Mouse (Mus musculus) gastrocnemius, adult 18-20 months (tissue): Measurements from ENCODE around the gene Cenpx. TPM values are rescaled to one million over a fixed set of nuclear protein-coding genes. Genes with fewer than 3 reads are reported as not detected.

ENCODE experiments used
- DNase-seq: peaks from one replicate; pipeline ENCODE4 v3.0.0; 2021; ENCODE audit warnings: low spot score
- total RNA-seq, 2 experiments: library from RNA; stranded (reverse); gene quantifications; 2 replicates each; pipeline ENCODE4 v1.2.3; 2021

Cenpx gene
- total RNA-seq, 2 experiments from 2014 or later = 24.2 to 32.0 TPM

DNA sequence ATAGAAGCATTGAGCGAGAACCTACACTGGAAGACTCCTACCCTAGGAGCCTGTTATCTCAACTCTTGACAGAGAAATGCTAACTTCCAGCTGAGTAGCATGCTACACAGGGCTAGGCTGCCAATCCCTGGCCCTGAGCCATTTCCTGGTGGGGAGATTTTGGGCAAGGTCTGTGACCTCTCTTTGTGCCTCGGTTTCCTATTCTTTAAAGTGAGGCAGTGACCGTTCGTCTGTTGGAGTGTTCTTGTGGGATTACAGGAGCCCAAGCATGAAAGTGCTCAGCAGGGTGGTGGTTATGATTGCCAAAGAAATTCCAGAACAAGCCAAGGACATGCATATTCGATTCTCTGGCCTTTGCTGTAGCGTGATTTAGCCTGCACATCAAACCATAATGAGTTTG, 50.8 kb downstream of the Cenpx start:
- DNase-seq = no peak

DNA sequence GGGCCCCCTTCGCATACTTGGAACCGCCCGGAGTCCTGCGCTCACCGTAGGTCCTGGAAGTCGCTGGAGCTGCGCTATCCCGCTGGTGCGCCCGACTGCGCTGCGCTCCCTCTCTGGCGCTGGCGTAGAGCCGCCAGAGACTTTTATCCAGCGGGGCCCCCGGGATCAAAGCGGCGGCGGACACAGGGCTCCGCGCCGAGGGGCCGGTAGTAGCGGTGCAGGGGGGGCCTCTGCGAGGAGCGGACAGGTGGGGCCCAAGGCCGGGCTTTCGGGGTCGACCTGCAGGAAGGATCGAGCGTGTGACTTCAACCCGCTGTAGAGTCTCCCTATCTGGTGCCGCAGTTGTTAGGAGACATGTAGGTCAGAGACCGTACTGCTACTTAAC, 52.5 kb downstream of the Cenpx start, which contains the start of gene Notum:
Gene Notum, minus strand, starts transcription at position 100 of the 385 bp plus-strand sequence.
- no peak for DNase-seq

Other genes starting within 250 kb of the Cenpx start
- 1 to 10 TPM; 4.3 to 6.2 TPM for gene Arl16, start 246.1 kb downstream of the Cenpx start, total RNA-seq
- gene Mrpl12, start 229.1 kb downstream of the Cenpx start, total RNA-seq = 100 to 1,000 TPM; 130 to 136 TPM
- 1 to 10 TPM; 3.3 to 4.5 TPM for gene Slc25a10, start 221.9 kb downstream of the Cenpx start, total RNA-seq
- gene Gcgr, start 183.0 kb downstream of the Cenpx start, total RNA-seq = under 1 TPM in 1 of 2 experiments, not detected in 1; 0.45 TPM
- 10 to 100 TPM; 18.4 to 22.7 TPM for gene Mcrip1, start 164.0 kb downstream of the Cenpx start, total RNA-seq
- gene Ppp1r27, start 162.6 kb downstream of the Cenpx start, total RNA-seq = 100 to 1,000 TPM; 140 to 577 TPM
- 100 to 1,000 TPM; 188 to 221 TPM for gene P4hb, start 140.5 kb downstream of the Cenpx start, total RNA-seq
- 10 to 100 TPM; 71.0 to 89.8 TPM for gene Arhgdia, start 132.1 kb downstream of the Cenpx start, total RNA-seq
- gene Alyref, start 115.4 kb downstream of the Cenpx start, total RNA-seq = 10 to 100 TPM; 42.8 to 48.6 TPM
- gene Anapc11, start 115.3 kb downstream of the Cenpx start, total RNA-seq = 10 to 100 TPM; 45.9 to 52.1 TPM
- gene Npb, start 105.3 kb downstream of the Cenpx start, total RNA-seq = not detected
- gene Pcyt2, start 95.8 kb downstream of the Cenpx start, total RNA-seq = 10 to 100 TPM; 26.1 to 27.7 TPM
- 1 to 10 TPM; 3.6 to 4.2 TPM for gene Sirt7, start 88.5 kb downstream of the Cenpx start, total RNA-seq
- gene Mafg, start 80.1 kb downstream of the Cenpx start, total RNA-seq = 10 to 100 TPM; 50.2 to 58.8 TPM
- 1 to 10 TPM; 2.8 to 3.2 TPM for gene Pycr1, start 70.0 kb downstream of the Cenpx start, total RNA-seq
- gene Myadml2, start 65.6 kb downstream of the Cenpx start, total RNA-seq = 100 to 1,000 TPM; 124 to 137 TPM
- not detected for gene Notum, start 52.6 kb downstream of the Cenpx start, total RNA-seq
- gene Aspscr1, start 40.8 kb downstream of the Cenpx start, total RNA-seq = 10 to 100 TPM; 31.1 to 33.4 TPM
- gene Lrrc45, start 187 bp upstream of the Cenpx start, total RNA-seq = 1 to 10 TPM; 2.3 to 3.0 TPM
- 1 to 10 TPM in 1 of 2 experiments, under 1 TPM in 1; 0.95 to 1.3 TPM for gene Rac3, start 7.7 kb upstream of the Cenpx start, total RNA-seq
- 1 to 10 TPM; 8.2 to 9.6 TPM for gene Dcxr, start 13.5 kb upstream of the Cenpx start, total RNA-seq
- gene Cbr2, start 18.4 kb upstream of the Cenpx start, total RNA-seq = 10 to 100 TPM; 11.6 to 16.9 TPM
- 10 to 100 TPM; 20.4 to 22.2 TPM for gene Hmga1b, start 49.1 kb upstream of the Cenpx start, total RNA-seq
- gene Rfng, start 70.5 kb upstream of the Cenpx start, total RNA-seq = 10 to 100 TPM; 12.6 to 13.0 TPM
- gene Gps1, start 70.5 kb upstream of the Cenpx start, total RNA-seq = 10 to 100 TPM; 62.5 to 63.3 TPM
- gene Dus1l, start 82.7 kb upstream of the Cenpx start, total RNA-seq = 10 to 100 TPM; 27.6 to 28.6 TPM
- 10 to 100 TPM; 11.4 to 17.1 TPM for gene Fasn, start 110.8 kb upstream of the Cenpx start, total RNA-seq
- gene Ccdc57, start 219.1 kb upstream of the Cenpx start, total RNA-seq = 1 to 10 TPM; 3.0 to 3.5 TPM
- gene Slc16a3, start 234.7 kb upstream of the Cenpx start, total RNA-seq = 100 to 1,000 TPM; 257 to 298 TPM